Mouse (Mus musculus) kidney, postnatal 0 days (tissue): ENCODE results near the gene Ydjc. TPM values are rescaled to one million over a fixed set of nuclear protein-coding genes. Genes with fewer than 3 reads are reported as not detected.
A peak's percentile ranks its signal among the peaks of the same experiment; 100 is the strongest.

Experiments
- ATAC-seq: fragments of 200-750 bp; cut with Nextera tagmentation; replicated peaks from 2 replicates; pipeline ENCODE4 v1.8.0; 2017; ENCODE audit warnings: low read depth, moderate number of reproducible peaks, moderate TSS enrichment, moderate library complexity; ENCODE audit not compliant: low FRiP score
- DNase-seq: peaks from one replicate; pipeline ENCODE4 v3.0.0-alpha.2; 2016; ENCODE audit warnings: low spot score
- H3K27ac ChIP-seq: fragments of 300-500 bp; sonication (generic); 2 replicates; pipeline ENCODE4 v1.5.1; 2014; ENCODE audit warnings: mild to moderate bottlenecking
- H3K27me3 ChIP-seq: fragments of 300-500 bp; sonication (generic); 2 replicates; pipeline ENCODE4 v1.6.1; 2014; ENCODE audit warnings: low read length, mixed read lengths; ENCODE audit not compliant: insufficient read depth
- H3K36me3 ChIP-seq: fragments of 300-500 bp; sonication (generic); 2 replicates; pipeline ENCODE4 v1.6.1; 2014; ENCODE audit warnings: low read length, mixed read lengths; ENCODE audit not compliant: insufficient read depth
- H3K4me1 ChIP-seq: fragments of 300-500 bp; sonication (generic); replicated peaks from 2 replicates; pipeline ENCODE4 v1.6.1; 2014; ENCODE audit warnings: antibody characterized with exemption, low read length, mixed read lengths; ENCODE audit not compliant: insufficient read depth
- H3K4me2 ChIP-seq: fragments of 300-500 bp; sonication (generic); 2 replicates; pipeline ENCODE4 v1.6.1; 2014; ENCODE audit warnings: mild to moderate bottlenecking, low read length, moderate library complexity, mixed read lengths
- H3K4me3 ChIP-seq: fragments of 300-500 bp; sonication (generic); replicated peaks from 2 replicates; pipeline ENCODE4 v1.5.1; 2014; ENCODE audit warnings: low read depth, low read length
- H3K9ac ChIP-seq: fragments of 300-500 bp; sonication (generic); 2 replicates; pipeline ENCODE4 v1.6.1; 2014; ENCODE audit warnings: low read depth, low read length
- H3K9me3 ChIP-seq: fragments of 300-500 bp; sonication (generic); replicated peaks from 2 replicates; pipeline ENCODE4 v1.6.1; 2016; ENCODE audit warnings: low read length, inconsistent platforms, mixed read lengths
- CTCF ChIP-seq: IDR thresholded peaks from 2 replicates; pipeline ENCODE4 v1.5.1; 2016; ENCODE audit warnings: antibody characterized with exemption, low read depth, mild to moderate bottlenecking, moderate library complexity
- WGBS: fragments of 180-500 bp; shearing (Covaris S2); extraction: QIAGEN DNeasy Blood & Tissue Kit; methylation state at CpG from one replicate; pipeline ENCODE4 v1.1.7; 2014; 5-methylcytosine and 5-hydroxymethylcytosine counted together
- polyA plus RNA-seq: library from polyadenylated mRNA; unstranded; fragments of >200 nt; fragmentation: Nextera tagmentation; extraction: Ambion mirVana; gene quantifications from 2 replicates; pipeline ENCODE4 v1.2.1, GENCODE M21; 2015

Gene Ydjc
- polyA plus RNA-seq, 1 experiment from 2014 or later: 9.0 TPM

DNA sequence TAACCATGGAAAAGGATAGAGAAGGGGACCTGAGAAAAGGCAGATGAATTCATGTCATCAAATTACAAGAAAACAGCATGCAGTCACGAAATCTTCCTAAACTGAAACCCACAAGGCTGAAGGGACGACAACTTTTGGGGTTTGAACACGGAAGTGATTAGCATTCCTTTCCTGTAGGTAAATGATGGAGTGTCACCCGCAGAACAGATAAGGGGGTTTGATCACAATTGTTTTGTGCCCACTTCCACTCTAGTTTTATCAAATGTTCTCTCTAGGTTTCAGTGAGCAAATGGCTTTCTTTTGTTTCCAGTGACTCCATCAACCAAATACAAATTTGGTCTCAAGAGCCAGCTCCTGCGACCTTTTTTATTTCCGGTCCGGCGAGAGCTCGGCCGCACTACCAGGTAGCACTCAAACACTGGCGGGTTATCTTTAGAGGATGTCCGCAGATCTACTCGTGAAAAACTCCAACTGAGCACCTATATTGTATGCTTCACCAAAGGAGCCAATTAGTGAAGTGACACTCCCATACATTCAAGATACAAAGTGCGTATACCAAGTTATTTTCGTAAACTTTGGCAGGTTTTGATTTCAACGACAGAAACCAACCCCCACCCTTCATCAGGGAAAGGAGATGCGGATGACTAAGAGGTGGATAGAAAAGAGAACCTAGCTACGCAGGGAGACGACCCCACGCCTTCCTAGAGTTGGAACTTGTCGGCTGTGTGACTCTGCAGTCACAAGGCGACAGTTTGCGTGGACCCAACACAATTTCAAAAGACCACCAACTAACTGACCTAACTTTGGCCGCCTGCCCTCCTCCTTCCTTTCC, 55.9 kb downstream of the Ydjc start:
- Histone ChIP-seq H3K9me3 (no peaks in the 10 kb centered on the region), H3K4me2 (peak overlapping the region; percentile 72), H3K27ac (peak overlapping the region; percentile 81), H3K9ac (peak overlapping the region; percentile 99), H3K4me3 (peak overlapping the region; percentile 98), H3K4me1 (peaks cover 7% of the 10 kb centered on the region; the same call in 1 of the 2 replicates), H3K36me3 (peaks cover 4% of the 10 kb centered on the region; the same call in 1 of the 2 replicates), H3K27me3 (no peaks in the 10 kb centered on the region)
- ATAC-seq: no peak
- peak; percentile 12 for DNase-seq
- WGBS: 3% methylated on average over 24 of the region's 24 CpGs
- TF ChIP-seq CTCF: no peak

DNA sequence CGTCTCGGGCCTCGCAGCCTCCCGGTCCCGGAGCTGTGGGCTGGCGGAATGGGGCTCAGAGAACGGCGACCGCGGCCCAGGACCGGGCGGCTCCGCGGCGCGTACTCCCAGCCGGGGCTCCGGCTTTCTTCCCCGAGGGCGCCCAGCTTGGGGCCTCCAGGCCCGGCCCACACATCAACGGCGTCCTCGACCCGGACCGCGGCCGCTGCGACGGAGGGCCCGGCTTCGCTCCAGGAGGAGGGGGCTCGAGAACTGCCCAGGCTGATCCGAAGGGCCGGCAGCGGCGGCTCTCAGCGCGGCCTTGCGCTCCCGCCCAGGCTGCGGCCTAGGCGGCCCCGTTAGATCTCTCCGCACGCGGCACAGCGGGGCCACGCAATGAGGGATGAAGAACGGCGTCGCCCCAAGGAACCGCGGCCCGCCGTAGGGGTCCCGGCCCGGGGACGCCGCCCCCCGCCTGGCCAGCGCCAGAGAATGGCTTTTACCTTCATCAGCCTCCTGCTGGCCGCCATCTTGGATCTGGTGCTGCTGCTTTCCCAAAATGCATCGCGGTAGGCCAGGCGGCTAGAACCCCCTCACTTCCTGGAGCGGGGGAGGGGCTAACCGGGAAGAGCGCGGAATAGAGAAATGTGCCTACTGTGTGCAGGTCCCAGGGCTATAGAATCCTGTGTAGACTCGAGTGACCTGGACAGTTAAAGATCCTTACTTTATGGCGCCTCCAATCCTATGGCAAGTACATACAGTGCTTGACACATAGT, 56.7 kb downstream of the Ydjc start:
- no peak for TF ChIP-seq CTCF

DNA sequence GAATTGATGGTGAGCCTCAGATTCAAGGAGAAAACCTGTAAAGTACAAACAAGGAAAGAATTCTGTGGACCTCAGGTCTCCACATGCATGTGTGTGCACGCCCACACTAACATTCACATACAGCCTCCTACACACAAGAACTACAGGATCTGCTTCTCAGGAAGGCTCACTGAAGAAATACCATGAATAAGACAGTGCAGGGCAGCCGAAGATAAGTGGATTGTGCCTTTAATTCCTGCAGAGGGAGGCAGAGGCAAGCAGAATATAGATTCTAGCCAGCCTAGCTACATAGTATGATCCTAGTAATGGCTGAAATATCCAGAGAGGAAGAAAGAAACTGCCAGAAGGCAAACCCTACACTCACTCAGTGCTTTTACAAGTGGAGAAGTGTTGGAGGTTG, 57.6 kb downstream of the Ydjc start:
- no peaks in the 10 kb centered on the region for H3K27me3 ChIP-seq
- peak; percentile 80 for DNase-seq
- TF ChIP-seq CTCF: peak; percentile 76
- ATAC-seq: peak; percentile 75; the same call in 1 of the 2 replicates
- no peak overlapping the region; the same call in 1 of the 2 replicates for H3K4me2 ChIP-seq
- no peak overlapping the region for H3K4me3 ChIP-seq
- H3K9ac ChIP-seq: no peak overlapping the region
- no peak overlapping the region; the same call in 1 of the 2 replicates for H3K27ac ChIP-seq
- H3K4me1 ChIP-seq: peaks cover 7% of the 10 kb centered on the region; the same call in 1 of the 2 replicates
- H3K36me3 ChIP-seq: no peaks in the 10 kb centered on the region
- 36% methylated on average over 2 of the region's 2 CpGs for WGBS
- no peaks in the 10 kb centered on the region for H3K9me3 ChIP-seq

More for the DNA sequence above, 56.7 kb downstream of the Ydjc start:
- ATAC-seq (peak; percentile 87), DNase-seq (peak; percentile 89)
- Histone ChIP-seq H3K4me2 (peak overlapping the region; percentile 72), H3K9me3 (no peaks in the 10 kb centered on the region), H3K9ac (peak overlapping the region; percentile 99), H3K27me3 (no peaks in the 10 kb centered on the region), H3K36me3 (no peaks in the 10 kb centered on the region; the same call in 1 of the 2 replicates), H3K4me1 (peaks cover 7% of the 10 kb centered on the region; the same call in 1 of the 2 replicates), H3K27ac (peak overlapping the region; percentile 81), H3K4me3 (peak overlapping the region; percentile 98)
- under 1% methylated on average over 69 of the region's 72 CpGs for WGBS

DNA sequence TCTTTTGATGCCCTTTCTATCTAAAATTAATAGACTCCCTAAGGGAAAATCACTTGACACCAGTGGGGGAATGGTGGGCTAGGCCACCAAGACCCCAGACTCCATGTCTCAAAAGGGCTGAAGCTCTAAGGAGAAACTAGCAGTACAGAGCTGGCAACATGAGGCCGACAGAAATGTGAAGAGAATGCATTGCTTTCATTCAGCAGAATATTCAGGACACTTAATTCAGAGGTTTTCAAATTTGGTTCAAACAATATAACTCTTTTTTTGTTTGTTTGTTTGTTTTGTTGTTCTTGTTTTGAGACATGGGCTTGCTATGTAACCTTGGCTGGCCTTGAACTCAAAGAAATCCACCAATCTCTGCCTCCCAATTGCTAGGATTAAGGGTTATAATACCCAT, 58.1 kb downstream of the Ydjc start, which contains the start of gene Ube2l3:
Gene Ube2l3 (minus strand): TSS at position 101 of the 400 bp plus-strand sequence.
- Histone ChIP-seq H3K9ac (no peak within 1 kb of the TSS), H3K27me3 (no peaks in the 10 kb centered on the region), H3K27ac (peak within 1 kb of the TSS; percentile 81), H3K9me3 (no peaks in the 10 kb centered on the region), H3K4me2 (peak within 1 kb of the TSS; percentile 72), H3K4me3 (peak within 1 kb of the TSS; percentile 98), H3K4me1 (peaks cover 7% of the 10 kb centered on the region; the same call in 1 of the 2 replicates), H3K36me3 (no peaks in the 10 kb centered on the region)
- ATAC-seq: no peak
- 86% methylated on average over 1 of the region's 1 CpGs for WGBS
- no peak for DNase-seq
- no peak for TF ChIP-seq CTCF

DNA sequence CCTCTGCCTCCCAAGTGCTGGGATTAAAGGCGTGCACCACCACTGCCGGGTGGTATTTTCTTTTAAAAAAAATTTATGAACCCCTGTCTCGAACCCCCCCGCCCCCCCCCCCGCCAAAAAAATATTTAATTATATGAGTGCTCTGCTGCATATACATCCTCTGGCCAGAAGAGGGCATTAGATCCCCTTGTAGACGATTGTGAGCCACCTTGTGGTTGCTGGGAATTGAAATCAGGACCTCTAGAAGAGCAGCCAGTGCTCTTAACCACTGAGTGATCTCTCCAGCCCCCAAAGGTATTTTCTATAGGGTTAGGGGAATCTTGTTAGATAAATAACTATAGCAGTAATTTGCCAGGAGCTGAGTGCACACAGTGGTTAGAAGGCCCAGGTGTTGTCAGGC, 60.6 kb downstream of the Ydjc start:
- H3K4me1 ChIP-seq: peaks cover 6% of the 10 kb centered on the region; the same call in 1 of the 2 replicates
- no peak overlapping the region for H3K27ac ChIP-seq
- DNase-seq (peak; percentile 74), ATAC-seq (no peak)
- TF ChIP-seq CTCF: peak; percentile 81
- H3K27me3 ChIP-seq: 0 out of 2 replicates have a peak, but pooled peaks cover 4% of the 10 kb centered on the region
- H3K36me3 ChIP-seq: no peaks in the 10 kb centered on the region
- 7% methylated on average over 6 of the region's 6 CpGs for WGBS
- H3K9ac ChIP-seq: no peak overlapping the region
- H3K4me2 ChIP-seq: no peak overlapping the region
- H3K9me3 ChIP-seq: no peaks in the 10 kb centered on the region
- H3K4me3 ChIP-seq: no peak overlapping the region
